Comparison of ENCODE assay signal across 9 mouse cellular contexts in genomic region chr19:59387178-59387577, GRCm38 (mm10). TPM values are rescaled to one million over a fixed set of nuclear protein-coding genes. Genes with fewer than 3 reads are reported as not detected.
DNase-seq lines count a peak whose midpoint lies in the region; ATAC-seq and TF ChIP-seq lines count a peak whose summit lies in the region.
"Had no signal": no experiment of that assay in that cellular context is flagged by ENCODE, and none has a peak within 500 bp of the region (broad histone marks: within the 10 kb centered on the region; RNA-seq: fewer than 3 reads in every experiment).

No protein-coding gene starts in this region.

- no peaks in the 10 kb centered on the region for H3K27me3 ChIP-seq in cerebellum, adult 2 months (ENCODE audit: control insufficient read depth, insufficient read depth, low read length)

- H3K27ac ChIP-seq in cerebellum, adult 2 months (ENCODE audit: insufficient read depth, low read length) = no peak overlapping the region

- H3K4me3 ChIP-seq in cerebellum, adult 2 months (replicated peaks; ENCODE audit: insufficient read depth, low read depth, low read length) = no peak overlapping the region
- H3K4me3 ChIP-seq: megakaryocyte, embryonic 14.5 days had no signal

- ATAC-seq in erythroid progenitor cell, adult 5-6 weeks (replicated peaks; ENCODE audit: low FRiP score, poor library complexity, severe bottlenecking) = 0 out of 2 replicates have a peak, but pooled peaks have one; percentile 51

- 48% methylated on average over 1 of the region's 1 CpGs for WGBS in cerebellum, adult 2 months

- no peak for TF ChIP-seq POLR2A in cerebellum, adult 2 months (IDR thresholded peaks at IDR 0.05; ENCODE audit: borderline replicate concordance, insufficient read depth, low read length)

- no peaks in the 10 kb centered on the region for H3K4me1 ChIP-seq in cerebellum, adult 2 months (ENCODE audit: control insufficient read depth, insufficient read depth, low read length)

- TF ChIP-seq CTCF in cerebellum, adult 2 months (IDR thresholded peaks at IDR 0.05; ENCODE audit: borderline replicate concordance, insufficient read depth, low read depth, low read length) = peak; percentile 42; the same call in 1 of the 2 replicates

- no peak for DNase-seq in cerebellum, adult 2 months
- no peak for DNase-seq in cerebellum, postnatal 36 days
- DNase-seq in layer of hippocampus, adult 11-12 months (ENCODE audit: low spot score) = peak; percentile 38
- DNase-seq in layer of hippocampus, adult 9-11 months = no peak
- DNase-seq in ES-CJ7 (ENCODE audit: low read depth, low spot score) = peak; percentile 33
- peak; percentile 22 for DNase-seq in lung, postnatal 36 days
- peak; percentile 69 for DNase-seq in thymus, postnatal 4 days

RNA-seq across cellular contexts. Expression of gene Pdzd8, which starts 41.6 kb away (rescaled TPM):
- polyA plus RNA-seq in cerebellum, adult 2 months (2012; rRNA removed) = 20.7 and 21.0 TPM in 2 replicates
- total RNA-seq in erythroid progenitor cell, adult 5-6 weeks (2015; ENCODE audit: low replicate concordance) = 41.8 and 55.3 TPM in 2 replicates
- 51.1 and 56.0 TPM in 2 replicates for total RNA-seq in erythroid progenitor cell, adult 5-6 weeks (2017; ENCODE audit: low replicate concordance)

Comparison
In these comparisons a context has a peak if more than half of its experiments do, and no peak if none do; other contexts are left out.
1. DNase-seq: peak in layer of hippocampus, adult 11-12 months (single experiment), ES-CJ7 (single experiment), lung, postnatal 36 days (single experiment) and thymus, postnatal 4 days (single experiment); none in cerebellum, adult 2 months (0 of 2), cerebellum, postnatal 36 days (0 of 2) and layer of hippocampus, adult 9-11 months (single experiment).